Mouse (Mus musculus) liver, postnatal 0 days (tissue): ENCODE data around the gene Gm8693. TPM values are rescaled to one million over a fixed set of nuclear protein-coding genes. Genes with fewer than 3 reads are reported as not detected.
"Not testable (repeated sequence)": the region's sequence is repeated elsewhere in the genome, so short reads cannot be mapped to it uniquely, and the experiment has no call there.

Experiments
- ATAC-seq: fragments of 200-750 bp; cut with Nextera tagmentation; 2 replicates; pipeline ENCODE4 v1.8.0; 2017; ENCODE audit warnings: mild to moderate bottlenecking, moderate library complexity
- DNase-seq: peaks from one replicate; pipeline ENCODE4 v3.0.0-alpha.2; 2016
- H3K27ac ChIP-seq: fragments of 300-500 bp; sonication (generic); 2 replicates; pipeline ENCODE4 v1.5.1; 2014; ENCODE audit warnings: antibody characterized with exemption, moderate library complexity, mild to moderate bottlenecking, low read depth
- H3K27me3 ChIP-seq: fragments of 300-500 bp; sonication (generic); 2 replicates; pipeline ENCODE4 v1.6.1; 2014; ENCODE audit warnings: low read length, control low read depth, mixed read lengths; ENCODE audit not compliant: insufficient read depth
- H3K36me3 ChIP-seq: fragments of 300-500 bp; sonication (generic); replicated peaks from 2 replicates; pipeline ENCODE4 v1.6.1; 2014; ENCODE audit warnings: mild to moderate bottlenecking, control low read depth, low read length, moderate library complexity, mixed read lengths; ENCODE audit not compliant: insufficient read depth
- H3K4me1 ChIP-seq: fragments of 300-500 bp; sonication (generic); 2 replicates; pipeline ENCODE4 v1.6.1; 2014; ENCODE audit warnings: antibody characterized with exemption, mild to moderate bottlenecking, control low read depth; ENCODE audit not compliant: insufficient read depth
- H3K4me2 ChIP-seq: fragments of 300-500 bp; sonication (generic); 2 replicates; pipeline ENCODE4 v1.6.1; 2014; ENCODE audit warnings: low read depth, mild to moderate bottlenecking, low read length, moderate library complexity, mixed read lengths
- H3K4me3 ChIP-seq: fragments of 300-500 bp; sonication (generic); 2 replicates; pipeline ENCODE4 v1.5.1; 2014; ENCODE audit warnings: low read depth, low read length
- H3K9ac ChIP-seq: fragments of 300-500 bp; sonication (generic); replicated peaks from 2 replicates; pipeline ENCODE4 v1.6.1; 2014; ENCODE audit warnings: mild to moderate bottlenecking, moderate library complexity
- H3K9me3 ChIP-seq: fragments of 300-500 bp; sonication (generic); 2 replicates; pipeline ENCODE4 v1.6.1; 2016; ENCODE audit warnings: mild to moderate bottlenecking, control low read depth, low read length, mixed read lengths
- WGBS: fragments of 180-500 bp; shearing (Covaris S2); extraction: QIAGEN DNeasy Blood & Tissue Kit; methylation state at CpG from one replicate; pipeline ENCODE4 v1.1.7; 2014; ENCODE audit not compliant: insufficient replicate concordance; 5-methylcytosine and 5-hydroxymethylcytosine counted together
- polyA plus RNA-seq: library from polyadenylated mRNA; unstranded; fragments of >200 nt; fragmentation: Nextera tagmentation; extraction: Ambion mirVana; gene quantifications from 2 replicates; pipeline ENCODE4 v1.2.1, GENCODE M21; 2015

The Gm8693 gene
- not detected in 2 replicates for polyA plus RNA-seq

DNA sequence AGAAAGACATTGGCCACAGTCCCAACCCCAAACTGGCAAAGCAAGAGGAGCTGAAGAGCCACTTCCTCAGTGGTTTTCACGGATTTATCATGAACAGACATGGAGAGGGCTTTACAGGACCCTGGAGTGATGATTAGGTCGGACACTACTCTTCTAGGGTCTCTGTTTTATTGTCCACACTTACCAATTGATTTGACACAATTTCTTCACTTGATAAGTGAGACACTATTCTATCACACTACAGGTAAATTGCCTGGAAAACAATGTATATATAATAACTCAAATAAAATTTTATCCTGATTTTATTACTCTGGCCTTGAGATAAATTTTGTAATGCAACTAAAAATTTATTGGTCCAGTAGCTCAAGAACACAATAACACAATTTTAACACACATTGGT is at the start of gene Gm8693:
Gm8693 (minus strand) TSS at position 101 of the 400 bp plus-strand sequence.
- H3K4me1 ChIP-seq, ATAC-seq, DNase-seq, H3K27me3 ChIP-seq, H3K36me3 ChIP-seq, H3K4me3 ChIP-seq, H3K9ac ChIP-seq, H3K9me3 ChIP-seq, H3K4me2 ChIP-seq, H3K27ac ChIP-seq: not testable (repeated sequence)
- no CpG with 5 or more reads among the region's 2 CpGs for WGBS

DNA sequence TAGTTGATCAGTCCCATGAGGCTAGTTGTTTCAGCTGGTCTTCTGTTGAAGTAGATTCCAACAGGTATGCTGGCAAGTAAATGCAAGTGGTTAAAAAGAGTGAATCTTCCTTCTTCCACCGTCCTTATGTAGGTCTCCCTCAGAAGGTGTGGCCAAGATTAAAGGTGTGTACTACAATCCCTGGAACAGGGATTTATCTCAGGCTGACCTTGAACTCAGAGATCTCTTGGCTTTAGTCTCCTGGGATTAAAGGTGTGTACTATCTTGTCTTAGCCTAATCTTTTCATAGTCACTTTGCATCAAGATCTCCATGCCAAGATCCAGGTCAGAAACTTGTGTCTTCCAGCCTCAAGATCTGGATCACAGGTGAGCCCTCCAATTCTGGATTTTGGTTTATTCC is 27.5 kb upstream of the Gm8693 start, which contains the start of gene Gm4567:
Gm4567 (minus strand) TSS at position 101 of the 400 bp plus-strand sequence.
- H3K27me3 ChIP-seq, DNase-seq, H3K4me1 ChIP-seq, ATAC-seq, H3K4me2 ChIP-seq, H3K4me3 ChIP-seq, H3K27ac ChIP-seq, H3K9me3 ChIP-seq, H3K9ac ChIP-seq, H3K36me3 ChIP-seq: not testable (repeated sequence)
- WGBS, result no CpG with 5 or more reads among the region's 1 CpGs

DNA sequence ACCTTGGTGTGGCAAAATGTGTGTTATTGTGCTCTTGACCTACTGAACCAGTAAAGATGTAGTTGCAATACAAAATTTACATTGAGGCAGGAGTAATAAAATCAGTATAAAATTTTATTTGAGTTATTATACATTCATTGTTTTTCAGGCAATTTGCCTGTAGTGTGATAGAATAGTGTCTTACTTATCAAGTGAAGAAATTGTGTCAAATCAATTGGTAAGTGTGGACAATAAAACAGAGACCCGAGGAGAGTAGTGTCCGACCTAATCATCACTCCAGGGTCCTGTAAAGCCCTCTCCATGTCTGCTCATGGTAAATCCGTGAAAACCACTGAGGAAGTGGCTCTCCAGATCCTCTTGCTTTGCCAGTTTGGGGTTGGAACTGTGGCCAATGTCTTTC is 34.4 kb downstream of the Gm8693 start, which contains the start of gene Vmn1r155:
Vmn1r155 (plus strand) TSS at position 301 of the 400 bp plus-strand sequence.
- no CpG with 5 or more reads among the region's 3 CpGs for WGBS
- H3K27me3 ChIP-seq, H3K9ac ChIP-seq, H3K4me3 ChIP-seq, DNase-seq, H3K9me3 ChIP-seq, H3K4me1 ChIP-seq, H3K27ac ChIP-seq, H3K36me3 ChIP-seq, ATAC-seq, H3K4me2 ChIP-seq: not testable (repeated sequence)

Other genes starting within 250 kb of the Gm8693 start
- not detected in 2 replicates for gene Gm10665, start 228.2 kb downstream of the Gm8693 start, polyA plus RNA-seq
- not detected in 2 replicates for gene Vmn1r151, start 192.6 kb downstream of the Gm8693 start, polyA plus RNA-seq
- not detected in 2 replicates for gene Vmn1r152, start 169.3 kb downstream of the Gm8693 start, polyA plus RNA-seq
- not detected in 2 replicates for gene Gm8677, start 157.4 kb downstream of the Gm8693 start, polyA plus RNA-seq
- gene Gm4201, start 127.0 kb downstream of the Gm8693 start, polyA plus RNA-seq, result not detected in 2 replicates
- gene Gm4565, start 104.2 kb downstream of the Gm8693 start, polyA plus RNA-seq, result not detected in 2 replicates
- not detected in 2 replicates for gene Vmn1r155, start 34.3 kb downstream of the Gm8693 start, polyA plus RNA-seq
- not detected in 2 replicates for gene Gm4567, start 27.4 kb upstream of the Gm8693 start, polyA plus RNA-seq
- gene Vmn1r157, start 69.4 kb upstream of the Gm8693 start, polyA plus RNA-seq, result not detected in 2 replicates
- gene Vmn1r158, start 98.5 kb upstream of the Gm8693 start, polyA plus RNA-seq, result not detected in 2 replicates
- gene Vmn1r159, start 151.3 kb upstream of the Gm8693 start, polyA plus RNA-seq, result not detected in 2 replicates
- gene Vmn1r160, start 178.9 kb upstream of the Gm8693 start, polyA plus RNA-seq, result not detected in 2 replicates